Mouse (Mus musculus) spleen, adult 18-20 months (tissue): Measurements from ENCODE around the gene Phyhipl.
A peak's percentile ranks its signal among the peaks of the same experiment; 100 is the strongest.

Experiments used
- DNase-seq, 2 experiments: peaks; one replicate each; pipeline ENCODE4 v3.0.0; 2022; ENCODE audit warnings: mixed read lengths in 2 of 2

The Phyhipl gene

GRCm38 (mm10) chr10:70623461-70623860 lies 32.3 kb downstream of the Phyhipl start:
- DNase-seq, result no peak

GRCm38 (mm10) chr10:70616377-70616776 lies 39.4 kb downstream of the Phyhipl start:
- DNase-seq, result no peak

DNA sequence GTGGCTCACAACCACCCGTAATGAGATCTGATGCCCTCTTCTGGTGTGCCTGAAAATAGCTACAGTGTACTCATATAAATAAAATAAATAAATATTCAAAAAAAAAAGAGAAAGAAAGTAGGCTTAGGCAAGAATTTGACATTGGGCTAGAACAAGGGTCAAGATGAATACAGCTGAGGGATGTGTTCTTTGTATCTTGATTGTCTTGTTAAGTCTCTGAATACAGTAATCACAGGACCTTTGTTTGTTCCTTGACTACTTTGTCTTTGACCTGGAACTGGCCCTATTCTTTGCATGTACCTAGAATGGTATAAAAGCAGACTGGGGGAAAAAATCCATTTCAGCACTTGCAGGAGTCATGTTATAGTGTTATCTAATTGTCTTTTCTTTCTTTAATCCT lies 44.1 kb downstream of the Phyhipl start:
- no peak for DNase-seq

DNA sequence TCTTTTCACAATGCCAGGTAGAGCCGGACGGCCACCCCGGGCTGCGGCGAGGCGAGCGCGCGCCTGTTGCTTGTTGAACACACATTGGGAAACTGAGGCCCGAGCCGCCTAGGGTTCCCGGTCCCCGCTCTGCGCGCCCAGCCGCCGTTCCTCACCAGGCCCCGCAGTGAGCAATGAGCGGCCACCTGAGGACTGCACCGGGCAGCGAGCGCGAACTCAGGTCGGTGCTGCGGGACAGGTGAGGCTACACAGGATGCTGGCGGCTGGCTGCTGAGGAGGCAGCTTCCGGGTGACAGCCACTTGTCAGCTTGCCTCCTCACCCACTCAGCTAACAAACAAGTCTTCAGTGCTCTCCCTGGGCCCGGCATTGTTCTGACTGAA lies 55.9 kb downstream of the Phyhipl start:
- DNase-seq, result no peak

GRCm38 (mm10) chr10:70599126-70599924 lies 56.4 kb downstream of the Phyhipl start:
- no peak for DNase-seq

DNA sequence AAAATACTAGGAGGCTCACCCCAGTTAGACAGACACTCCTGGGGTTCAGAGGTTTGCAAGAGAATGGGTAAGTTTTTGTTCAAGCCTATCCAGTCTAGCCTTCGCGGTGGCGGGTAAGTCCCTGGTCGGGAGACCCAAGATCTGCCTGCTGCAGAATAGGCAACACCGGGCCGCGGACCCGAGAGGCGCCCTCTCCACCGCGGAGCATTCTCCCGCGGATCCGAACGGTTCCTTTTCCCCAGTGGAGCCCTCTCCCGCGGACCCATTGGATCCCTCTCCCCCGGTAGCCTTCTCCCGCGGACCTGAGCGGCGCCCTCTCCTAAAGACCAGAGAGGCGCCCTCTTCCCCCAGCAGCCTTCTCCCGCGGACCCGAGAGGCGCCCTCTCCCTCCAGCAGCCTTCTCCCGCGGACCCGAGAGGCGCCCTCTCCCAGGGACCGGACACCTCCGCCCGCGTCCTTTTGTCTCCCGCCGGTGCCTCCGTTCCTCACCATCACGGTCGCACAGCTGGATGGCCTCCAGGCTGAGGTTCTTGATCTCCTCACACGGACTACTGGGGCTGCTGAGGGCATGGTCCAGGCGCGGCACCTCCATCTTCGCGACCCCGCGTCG lies 57.1 kb downstream of the Phyhipl start:
- DNase-seq, result no peak

DNA sequence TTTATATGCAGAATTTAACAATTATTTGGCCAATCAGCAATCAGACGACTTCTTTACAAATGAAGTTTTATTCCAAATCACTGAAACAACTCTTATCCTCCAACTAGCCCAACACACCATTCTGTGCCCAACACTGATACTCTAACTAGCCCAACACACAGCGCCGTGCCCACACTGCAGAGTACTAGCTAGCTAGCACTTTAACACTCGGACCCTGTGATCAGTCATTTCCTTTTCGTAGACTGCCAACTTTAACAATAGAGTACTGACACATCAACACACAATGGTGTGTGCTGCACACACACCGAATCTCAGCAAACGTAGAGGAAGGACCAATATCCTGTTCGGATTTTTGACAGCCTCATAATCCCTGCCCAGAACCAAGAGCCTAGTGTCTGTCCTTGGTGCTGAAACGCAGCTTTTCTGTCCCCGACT lies 57.7 kb downstream of the Phyhipl start:
- DNase-seq, result no peak

- no peak for DNase-seq
These were observed 61.8 kb downstream of the Phyhipl start for GRCm38 (mm10) chr10:70594007-70594406.

- no peak for DNase-seq
These were observed 68.8 kb downstream of the Phyhipl start for GRCm38 (mm10) chr10:70586876-70587405.

- no peak for DNase-seq
These were observed 71.6 kb downstream of the Phyhipl start for GRCm38 (mm10) chr10:70584171-70584570.

- DNase-seq, result no peak
These were observed 74.1 kb downstream of the Phyhipl start for GRCm38 (mm10) chr10:70581556-70582211.

GRCm38 (mm10) chr10:70563636-70564035 lies 92.1 kb downstream of the Phyhipl start:
- peak in 1 of 2 experiments; percentile 16 for DNase-seq

DNA sequence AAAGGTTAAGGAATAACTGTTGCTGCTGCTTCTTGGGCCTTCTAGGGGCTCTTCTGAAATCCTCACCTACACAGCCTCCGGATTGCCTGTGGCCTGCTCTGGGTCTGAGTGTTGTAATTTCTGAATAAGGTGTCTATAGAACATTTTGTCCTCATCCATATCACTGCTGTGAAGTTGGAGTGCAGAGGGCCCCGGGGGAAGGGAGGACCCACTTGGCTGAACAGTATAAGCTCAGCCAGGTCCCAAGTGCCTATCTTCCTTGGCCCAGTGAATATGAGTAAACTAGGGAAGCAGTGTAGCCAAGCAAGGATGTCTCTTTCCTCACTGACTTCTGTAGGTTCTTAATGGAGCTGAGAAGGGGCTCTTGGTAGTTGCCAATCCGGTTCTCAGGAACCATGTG lies 103.2 kb downstream of the Phyhipl start:
- DNase-seq, result no peak

DNA sequence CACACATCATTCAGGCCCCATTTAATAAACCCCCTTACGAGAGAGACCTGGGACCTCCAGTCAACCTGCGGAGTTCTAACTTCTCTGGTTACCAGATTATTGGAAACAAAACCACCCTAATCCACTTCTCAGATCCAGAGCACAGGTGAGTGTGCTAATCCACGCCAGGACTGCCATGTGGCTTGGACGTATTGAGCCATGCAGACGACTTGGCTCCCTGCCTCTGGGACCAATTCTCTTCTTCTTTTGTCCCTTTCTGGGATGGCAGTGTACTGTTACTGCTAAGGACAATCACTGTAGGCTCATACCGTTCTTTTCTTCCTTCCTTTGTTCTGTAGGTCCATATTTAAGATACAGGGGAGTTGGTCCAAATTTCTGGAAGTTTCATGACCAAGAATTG lies 112.9 kb downstream of the Phyhipl start:
- no peak for DNase-seq

DNA sequence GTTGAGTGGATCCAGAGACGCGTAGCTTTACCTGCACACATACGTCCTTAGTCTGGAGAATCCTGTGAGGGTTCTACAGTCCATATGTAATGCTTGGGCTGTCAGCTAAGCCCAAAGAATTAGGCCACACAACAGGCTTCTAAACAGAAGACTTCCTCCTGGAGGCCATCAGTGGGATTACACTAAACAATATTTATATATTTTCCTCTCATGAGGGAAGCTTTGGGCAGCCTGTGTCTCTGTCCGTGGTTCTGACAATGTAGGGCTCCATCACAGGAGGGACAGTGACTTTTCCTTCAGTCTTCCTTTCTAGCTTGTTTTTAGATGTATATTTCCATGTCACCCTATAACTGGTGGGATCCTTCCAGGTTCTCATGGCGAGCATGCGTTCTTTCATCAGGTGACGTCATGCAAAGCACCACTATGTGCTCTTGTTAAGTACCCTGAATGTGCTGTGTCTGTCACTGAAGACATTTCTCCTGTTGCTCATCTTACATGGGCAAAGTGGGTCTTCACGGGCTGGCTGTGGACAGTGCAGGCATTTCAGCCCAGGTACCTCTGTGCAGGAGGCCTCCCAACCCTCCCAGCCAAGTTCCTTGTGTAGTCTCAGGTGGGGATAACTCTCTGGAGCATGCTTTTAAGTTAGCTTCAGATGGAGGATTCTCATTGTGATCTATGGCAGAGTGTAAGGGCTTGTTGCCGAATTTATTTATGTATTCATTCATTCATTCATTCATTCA lies 115.1 kb downstream of the Phyhipl start:
- DNase-seq, result no peak

DNA sequence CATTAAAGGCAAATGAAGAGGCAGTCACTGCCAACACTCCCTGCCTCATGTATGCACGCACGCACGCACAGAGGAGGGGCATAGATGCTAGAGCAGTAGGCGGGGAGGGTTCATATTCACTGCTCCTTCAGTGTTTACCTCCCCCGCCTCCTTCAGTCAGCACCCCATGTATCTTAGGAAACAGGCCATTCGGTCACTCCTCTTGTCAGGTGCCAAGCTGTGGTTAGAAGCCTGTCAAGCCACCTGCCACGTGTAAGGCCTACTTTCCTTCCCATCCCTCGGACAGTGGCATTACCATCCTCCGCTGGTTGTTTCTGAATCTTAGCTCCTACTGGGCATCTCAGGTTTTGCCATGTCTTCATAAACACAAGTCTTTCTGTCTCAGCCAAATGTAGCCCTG lies 116.5 kb downstream of the Phyhipl start:
- DNase-seq, result no peak

DNA sequence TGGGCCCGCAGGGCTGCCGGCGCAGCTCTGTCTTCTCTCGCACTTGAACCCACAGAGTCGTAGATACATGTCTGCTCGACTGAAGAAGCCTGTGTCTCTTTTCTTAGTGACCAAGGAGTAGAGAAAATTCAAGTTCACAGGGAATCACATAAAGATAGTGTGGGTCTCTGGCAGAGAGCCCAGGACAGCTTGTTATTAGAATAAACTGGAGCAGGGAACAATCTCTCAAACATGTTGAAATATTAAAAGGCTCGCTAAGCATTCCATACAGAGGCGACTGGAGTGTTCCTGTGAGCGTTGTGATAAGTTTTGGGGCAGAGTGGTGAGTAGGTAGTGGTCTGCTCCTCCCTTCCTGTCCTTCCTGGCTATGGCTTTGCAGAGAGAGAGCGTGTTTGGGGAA lies 118.1 kb downstream of the Phyhipl start:
- no peak for DNase-seq

- DNase-seq, result no peak
These were observed 120.4 kb downstream of the Phyhipl start for GRCm38 (mm10) chr10:70535401-70535800.

DNA sequence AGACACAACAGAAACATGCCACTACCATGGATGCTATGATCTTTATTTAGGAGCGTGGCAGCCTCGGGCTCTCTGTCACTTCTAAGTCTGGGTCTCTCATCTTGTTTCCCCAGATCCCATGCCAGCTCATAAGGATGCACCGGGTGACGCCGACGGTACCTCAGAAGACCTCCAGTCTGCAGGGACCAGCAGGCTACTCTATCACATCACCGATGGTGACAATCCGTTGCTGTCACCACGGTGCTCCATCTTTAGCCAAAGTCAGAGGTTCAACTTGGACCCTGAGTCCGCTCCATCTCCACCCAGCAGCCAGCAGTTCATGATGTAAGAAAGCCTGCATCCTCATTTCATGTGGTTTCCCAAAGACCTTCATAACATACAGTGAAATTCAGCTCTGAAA lies 121.2 kb downstream of the Phyhipl start:
- no peak for DNase-seq

- no peak for DNase-seq
These were observed 121.8 kb downstream of the Phyhipl start for GRCm38 (mm10) chr10:70533986-70534385.

GRCm38 (mm10) chr10:70533301-70533781 lies 122.4 kb downstream of the Phyhipl start:
- no peak for DNase-seq

- no peak for DNase-seq
These were observed 123.5 kb downstream of the Phyhipl start for GRCm38 (mm10) chr10:70532249-70532648.
